Mouse (Mus musculus) testis, adult 2 months (tissue): ENCODE data around the gene Ctnnb1.

Experiments used
- CTCF ChIP-seq: fragments of 200-500 bp; IDR thresholded peaks from 2 replicates; pipeline ENCODE4 v1.5.1; 2012; ENCODE audit warnings: low read depth, mild to moderate bottlenecking, inconsistent platforms, low read length, moderate library complexity; ENCODE audit not compliant: control insufficient read depth, insufficient read depth, insufficient replicate concordance
- POLR2A ChIP-seq: fragments of 200-500 bp; IDR thresholded peaks from 2 replicates; pipeline ENCODE4 v1.6.1; 2012; ENCODE audit warnings: low read depth, mild to moderate bottlenecking, inconsistent platforms, low read length, moderate library complexity; ENCODE audit not compliant: control insufficient read depth

- TF ChIP-seq CTCF = no peak
- TF ChIP-seq POLR2A = no peak
These were observed 76.9 kb downstream of the Ctnnb1 start for GRCm38 (mm10) chr9:121005961-121006360.
